Mouse (Mus musculus) testis, adult 2 months (tissue): ENCODE measurements at regions not wholly inside any gene's neighbourhood (a gene's known extent, or its start where the extent isn't known, plus 50 kb on each side); places are given as distances from the start of the nearest gene placed in this dataset.

ENCODE experiments used
- CTCF ChIP-seq: fragments of 200-500 bp; IDR thresholded peaks from 2 replicates; pipeline ENCODE4 v1.5.1; 2012; ENCODE audit warnings: low read depth, mild to moderate bottlenecking, inconsistent platforms, low read length, moderate library complexity; ENCODE audit not compliant: control insufficient read depth, insufficient read depth, insufficient replicate concordance
- POLR2A ChIP-seq: fragments of 200-500 bp; IDR thresholded peaks from 2 replicates; pipeline ENCODE4 v1.6.1; 2012; ENCODE audit warnings: low read depth, mild to moderate bottlenecking, inconsistent platforms, low read length, moderate library complexity; ENCODE audit not compliant: control insufficient read depth

DNA sequence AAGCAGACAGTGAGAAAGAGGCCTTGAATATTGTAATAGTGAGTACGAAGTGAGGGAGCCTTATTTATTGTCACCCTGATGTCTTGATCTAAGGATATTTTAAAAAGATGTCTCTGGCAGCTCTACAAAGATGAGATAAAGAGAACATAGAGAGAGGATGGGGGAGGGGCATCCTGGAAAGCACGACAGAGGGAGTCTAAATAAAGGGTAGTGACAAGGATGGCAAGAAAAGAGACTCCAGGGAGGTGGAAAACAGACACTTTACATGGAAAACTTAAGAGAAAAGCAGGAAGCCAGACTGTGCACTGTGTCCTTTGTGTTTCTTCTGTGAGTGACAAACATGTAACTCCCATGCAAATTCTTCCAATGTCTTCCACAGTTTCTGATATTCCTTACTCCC is 232.4 kb downstream of the Gm9195 start:
- TF ChIP-seq CTCF (no peak), POLR2A (no peak)
